Mouse (Mus musculus) MEL (cell line): ENCODE measurements around the gene Il16.

Source experiments
- CHD2 ChIP-seq: IDR thresholded peaks from 2 replicates; pipeline ENCODE4 v1.6.1; 2011; ENCODE audit warnings: low read length, improper control_type of control experiment
- EP300 ChIP-seq, 2 experiments: IDR thresholded peaks; 2 replicates each; pipeline ENCODE4 v1.6.1; 2011; ENCODE audit warnings: improper control_type of control experiment in 2 of 2, low read length in 2 of 2, low read depth in 1 of 2, mild to moderate bottlenecking in 1 of 2
- GABPA ChIP-seq: IDR thresholded peaks from 2 replicates; pipeline ENCODE4 v1.6.1; 2012; ENCODE audit warnings: low read depth, mild to moderate bottlenecking, inconsistent platforms, low read length, improper control_type of control experiment, moderate library complexity
- MAFK ChIP-seq: IDR thresholded peaks from 2 replicates; pipeline ENCODE4 v1.6.1; 2011; ENCODE audit warnings: low read depth, mild to moderate bottlenecking, low read length, improper control_type of control experiment, borderline replicate concordance
- MAZ ChIP-seq: IDR thresholded peaks from 2 replicates; pipeline ENCODE4 v1.6.1; 2012; ENCODE audit warnings: low read depth, mild to moderate bottlenecking, inconsistent platforms, low read length, improper control_type of control experiment
- MYB ChIP-seq: IDR thresholded peaks from 2 replicates; pipeline ENCODE4 v1.6.1; 2011; ENCODE audit warnings: mild to moderate bottlenecking, low read depth, low read length, improper control_type of control experiment
- MYC ChIP-seq: IDR thresholded peaks from 2 replicates; pipeline ENCODE4 v1.6.1; 2011; ENCODE audit warnings: low read depth, mild to moderate bottlenecking, low read length, improper control_type of control experiment, moderate library complexity
- NRF1 ChIP-seq: IDR thresholded peaks from 2 replicates; pipeline ENCODE4 v1.6.1; 2014; ENCODE audit warnings: low read depth, mild to moderate bottlenecking, inconsistent platforms, low read length, improper control_type of control experiment, moderate library complexity; ENCODE audit not compliant: poor library complexity, insufficient read depth, severe bottlenecking
- POLR2A ChIP-seq, 2 experiments: IDR thresholded peaks; 2 replicates each; pipeline ENCODE4 v1.6.1; 2011 to 2012; ENCODE audit warnings: low read length in 2 of 2, mild to moderate bottlenecking in 2 of 2, control low read depth in 1 of 2, improper control_type of control experiment in 1 of 2, low read depth in 1 of 2, moderate library complexity in 1 of 2; ENCODE audit not compliant: control insufficient read depth in 1 of 2, insufficient read depth in 1 of 2, poor library complexity in 1 of 2
- SIN3A ChIP-seq: IDR thresholded peaks from 2 replicates; pipeline ENCODE4 v1.6.1; 2012; ENCODE audit warnings: low read length, improper control_type of control experiment, inconsistent platforms
- UBTF ChIP-seq: IDR thresholded peaks from 2 replicates; pipeline ENCODE4 v1.6.1; 2012; ENCODE audit warnings: low read depth, mild to moderate bottlenecking, inconsistent platforms, low read length, improper control_type of control experiment, moderate library complexity, borderline replicate concordance; ENCODE audit not compliant: insufficient read depth

GRCm38 (mm10) chr7:83660273-83660691 is 85.2 kb downstream of the Il16 start:
- no peak for TF ChIP-seq NRF1
- TF ChIP-seq CHD2: no peak
- no peak for TF ChIP-seq SIN3A
- no peak for TF ChIP-seq POLR2A (IDR thresholded peaks at IDR 0.05; ENCODE audit: control insufficient read depth in 1 of 2, insufficient read depth in 1 of 2, low read depth in 1 of 2, low read length in 2 of 2, poor library complexity in 1 of 2)
- TF ChIP-seq MYB: no peak
- TF ChIP-seq MAZ: no peak
- no peak for TF ChIP-seq MYC
- no peak for TF ChIP-seq EP300 (IDR thresholded peaks at IDR 0.05; ENCODE audit: low read depth in 1 of 2, low read length in 2 of 2)
- TF ChIP-seq UBTF: no peak
- no peak for TF ChIP-seq GABPA
- TF ChIP-seq MAFK: no peak
